Mouse (Mus musculus): ENCODE data around the gene Arhgef3. TPM values are rescaled to one million over a fixed set of nuclear protein-coding genes. Genes with fewer than 3 reads are reported as not detected.
A peak's percentile ranks its signal among the peaks of the same experiment; 100 is the strongest.

Gene Arhgef3
- total RNA-seq, 2 experiments from 2014 or later: 77.1 to 79.5 TPM

DNA sequence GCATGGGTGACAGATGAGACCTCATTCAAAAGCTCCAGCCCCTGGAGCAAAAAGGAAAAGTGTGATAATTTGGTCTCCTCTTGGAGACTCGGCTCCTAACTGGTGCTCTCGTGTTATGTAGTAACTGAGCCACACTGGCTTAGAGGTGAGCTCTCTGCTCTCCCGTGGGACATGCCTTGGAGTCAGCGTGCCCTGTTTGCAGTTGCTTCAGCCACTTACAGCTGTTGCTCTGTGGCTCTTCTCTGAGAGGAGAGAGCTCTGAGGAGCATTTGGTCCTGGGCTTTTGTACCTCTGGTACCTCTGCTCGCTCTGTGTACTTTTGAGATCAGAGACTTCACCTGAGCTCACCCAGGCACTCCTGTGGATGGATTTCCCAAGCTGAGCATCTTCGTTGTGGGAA is 40.4 kb downstream of the Arhgef3 start:
- Histone ChIP-seq H3K4me3 (no peak overlapping the region), H3K27ac (no peak overlapping the region)
- DNase-seq (ENCODE audit: low spot score in 2 of 2): no peak
- TF ChIP-seq CTCF (conservative IDR thresholded peaks at IDR 0.05): no peak

DNA sequence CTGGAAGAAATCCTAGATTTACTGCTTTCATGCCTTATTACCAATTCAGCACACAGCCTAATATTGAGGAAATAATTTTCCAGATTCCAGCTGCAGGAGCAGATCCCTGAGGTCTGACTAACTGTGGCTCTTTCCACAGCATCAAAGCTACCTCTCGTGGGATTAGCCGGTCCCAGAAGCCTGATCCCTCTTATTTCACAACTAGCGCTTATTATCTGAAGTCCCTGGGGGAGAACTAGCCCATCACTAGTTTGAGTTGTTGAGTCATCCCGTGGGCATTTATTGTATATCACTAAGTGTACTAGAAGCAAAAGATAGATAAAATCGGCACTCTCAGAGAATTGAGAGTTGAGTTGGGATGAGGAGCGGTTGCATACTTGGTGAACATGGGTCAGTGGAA is 41.3 kb downstream of the Arhgef3 start:
- Histone ChIP-seq H3K4me3 (no peak overlapping the region), H3K27ac (no peak overlapping the region)
- no peak for DNase-seq (ENCODE audit: low spot score in 2 of 2)
- no peak for TF ChIP-seq CTCF (conservative IDR thresholded peaks at IDR 0.05)

DNA sequence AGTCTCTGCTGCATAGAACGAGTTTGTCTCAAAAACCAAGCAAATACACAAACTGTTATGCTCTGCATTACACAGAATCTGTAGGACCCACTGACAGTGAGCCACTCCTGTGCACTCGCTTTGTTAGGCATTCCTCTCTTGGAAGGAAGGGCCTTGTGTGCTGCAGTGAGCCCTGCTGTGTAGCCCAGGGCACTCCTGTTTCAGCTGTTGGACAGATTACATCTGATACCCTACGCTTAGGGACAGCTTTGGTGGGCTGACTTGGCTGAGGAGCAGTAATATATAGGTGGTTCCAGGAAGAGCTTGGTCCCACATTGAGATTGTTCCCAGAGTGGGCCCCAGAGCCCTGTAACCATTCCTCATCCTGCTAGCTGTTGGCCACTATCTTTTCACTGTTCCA is 43.4 kb downstream of the Arhgef3 start:
- no peak for TF ChIP-seq CTCF (conservative IDR thresholded peaks at IDR 0.05)
- no peak overlapping the region for H3K27ac ChIP-seq
- no peak for DNase-seq (ENCODE audit: low spot score in 2 of 2)

DNA sequence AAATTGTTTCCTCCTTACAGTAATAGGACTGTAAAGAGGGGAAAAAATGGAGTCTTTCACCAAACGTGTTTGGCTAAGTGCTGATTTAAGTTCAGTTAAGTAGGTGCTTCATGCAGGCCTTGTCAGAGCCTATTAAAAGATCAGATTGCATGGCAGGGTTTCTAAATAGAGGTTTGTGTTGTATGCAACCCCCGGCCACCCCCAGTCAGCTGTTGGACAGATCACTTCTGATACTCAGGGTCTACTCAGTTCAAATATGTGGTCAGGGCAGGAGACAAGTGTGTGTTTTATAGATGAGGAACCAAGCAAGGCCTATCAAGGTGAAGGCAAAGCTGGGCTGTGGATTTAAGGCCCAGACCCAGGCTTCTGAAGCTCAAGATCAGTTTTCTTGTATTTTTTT is 44.1 kb downstream of the Arhgef3 start:
- TF ChIP-seq CTCF (conservative IDR thresholded peaks at IDR 0.05): no peak
- no peak for DNase-seq (ENCODE audit: low spot score in 2 of 2)
- Histone ChIP-seq H3K4me3 (no peak overlapping the region), H3K27ac (no peak overlapping the region)

More for the DNA sequence above, 43.4 kb downstream of the Arhgef3 start:
- no peak overlapping the region for H3K4me3 ChIP-seq

DNA sequence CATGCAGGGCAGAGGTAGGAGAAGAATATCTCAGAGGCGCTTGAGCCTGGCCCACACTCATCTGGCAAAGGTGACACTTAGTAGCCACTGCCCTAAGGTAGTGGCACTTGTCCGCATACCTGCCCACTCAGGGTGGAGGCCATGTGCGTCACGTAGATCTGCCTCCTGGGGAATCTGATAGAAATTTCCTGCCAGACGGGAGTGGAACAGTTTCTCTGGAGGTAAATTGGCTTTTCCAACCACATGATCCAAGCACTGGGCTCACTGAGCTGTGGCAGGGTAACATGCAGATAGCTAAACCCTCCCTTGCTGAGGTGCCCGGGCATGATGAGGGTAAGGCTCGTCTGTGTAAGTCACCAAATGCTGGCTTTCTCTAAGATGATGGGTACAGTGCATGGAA is 46.1 kb downstream of the Arhgef3 start:
- TF ChIP-seq CTCF (conservative IDR thresholded peaks at IDR 0.05): no peak
- Histone ChIP-seq H3K27ac (no peak overlapping the region), H3K4me3 (no peak overlapping the region)
- DNase-seq (ENCODE audit: low spot score in 2 of 2): no peak

DNA sequence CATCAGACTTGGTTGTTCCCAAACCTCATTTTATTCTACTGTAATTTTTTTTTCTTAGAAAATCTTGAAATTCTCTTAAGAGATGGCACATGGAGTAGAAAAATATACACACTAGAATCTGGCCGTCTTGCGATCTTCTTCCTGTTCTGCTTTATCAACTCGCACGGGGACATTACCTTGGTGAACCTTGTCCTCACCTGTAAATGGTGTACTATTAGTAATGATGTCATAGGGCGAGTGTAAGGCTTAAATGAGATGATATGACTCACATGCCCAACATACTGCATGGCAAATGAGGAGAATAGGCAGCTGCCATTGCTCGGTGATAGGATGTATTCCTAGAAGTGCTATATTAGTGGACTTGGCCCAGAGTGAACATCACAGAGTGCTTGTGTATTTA is 49.9 kb downstream of the Arhgef3 start:
- H3K4me3 ChIP-seq: no peak overlapping the region
- no peak for DNase-seq (ENCODE audit: low spot score in 2 of 2)
- TF ChIP-seq CTCF (conservative IDR thresholded peaks at IDR 0.05): no peak
- no peak overlapping the region for H3K27ac ChIP-seq

DNA sequence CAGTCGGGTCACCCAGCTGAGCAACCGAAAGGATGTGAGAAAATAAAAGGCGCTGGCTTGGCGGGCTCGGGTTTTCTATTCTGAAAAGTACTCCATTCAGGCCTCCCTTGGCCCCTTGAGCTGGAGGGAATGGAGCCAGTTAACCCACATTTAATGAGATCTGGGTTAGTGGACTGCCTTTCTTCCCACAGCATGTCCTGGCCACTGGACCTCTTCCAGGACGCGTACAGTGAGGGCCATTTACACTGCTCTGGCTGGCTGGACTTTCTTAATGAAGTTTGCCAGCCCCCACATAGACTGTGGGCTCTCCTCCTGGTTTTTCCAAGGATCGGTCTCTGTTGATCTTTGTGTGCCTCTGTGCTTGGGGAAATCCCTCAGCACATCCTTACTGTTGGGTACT is 52.1 kb downstream of the Arhgef3 start:
- Histone ChIP-seq H3K4me3 (no peak overlapping the region), H3K27ac (no peak overlapping the region)
- DNase-seq (ENCODE audit: low spot score in 2 of 2): peak; percentile 44 to 74
- no peak for TF ChIP-seq CTCF (conservative IDR thresholded peaks at IDR 0.05)

DNA sequence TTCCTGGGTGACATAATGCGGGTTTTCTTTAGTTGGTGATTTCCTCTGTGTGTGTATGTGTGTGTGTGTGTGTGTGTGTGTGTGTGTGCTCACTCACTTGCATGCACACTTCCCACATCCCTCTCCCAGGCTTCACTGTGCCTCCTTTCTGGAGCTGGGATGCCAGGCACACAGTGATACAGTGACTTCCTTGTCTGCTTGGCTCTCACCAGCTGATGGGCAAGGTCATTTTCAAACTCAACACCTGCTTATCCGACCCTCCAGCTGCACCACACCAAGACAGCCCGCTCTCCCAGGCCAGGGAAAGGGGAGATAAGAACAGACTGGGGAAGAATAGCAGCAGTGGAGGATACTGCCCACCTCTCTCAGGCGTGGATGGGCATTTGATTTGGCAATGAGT is 52.5 kb downstream of the Arhgef3 start:
- Histone ChIP-seq H3K27ac (no peak overlapping the region), H3K4me3 (no peak overlapping the region)
- TF ChIP-seq CTCF (conservative IDR thresholded peaks at IDR 0.05): no peak
- no peak for DNase-seq (ENCODE audit: low spot score in 2 of 2)

DNA sequence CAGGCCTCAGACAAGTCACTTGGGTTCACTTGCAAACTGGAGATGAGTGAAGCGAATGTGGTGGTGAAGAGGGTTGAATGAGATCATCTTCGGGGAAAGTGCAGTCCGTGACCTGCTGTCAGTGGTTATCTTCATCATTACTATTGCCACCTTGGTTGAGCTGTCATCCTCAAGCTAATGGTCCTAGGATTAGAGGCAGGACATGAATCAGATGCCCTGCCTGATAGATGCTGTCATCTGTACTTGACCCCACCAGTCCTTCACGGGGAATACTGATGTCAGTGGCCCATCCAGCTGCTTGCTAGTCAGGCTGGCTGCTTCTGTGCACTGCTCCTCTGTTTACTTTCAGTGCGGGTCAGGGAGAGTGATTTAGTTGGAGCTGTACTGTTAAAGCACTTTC is 53.7 kb downstream of the Arhgef3 start:
- no peak overlapping the region for H3K27ac ChIP-seq
- TF ChIP-seq CTCF (conservative IDR thresholded peaks at IDR 0.05): no peak

DNA sequence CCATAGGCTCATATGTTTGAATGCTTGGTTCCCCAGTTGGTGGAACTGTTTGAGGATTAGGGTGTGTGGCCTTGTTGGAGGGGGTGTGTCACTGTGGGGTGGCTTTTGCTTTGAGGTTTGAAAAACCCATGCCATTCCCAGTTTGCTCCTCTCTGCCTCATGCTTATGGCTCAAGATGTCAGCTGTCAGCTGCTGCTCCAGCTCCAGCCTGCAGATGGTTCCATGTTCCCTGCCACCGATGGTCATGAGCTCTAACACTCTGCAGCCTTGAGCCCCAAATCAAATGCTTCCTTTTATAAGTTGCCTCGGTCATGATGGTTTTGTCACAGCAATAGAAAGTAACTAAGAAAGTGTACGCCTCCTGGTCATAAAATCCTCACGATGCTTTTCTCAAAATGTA is 54.6 kb downstream of the Arhgef3 start:
- no peak overlapping the region for H3K27ac ChIP-seq
- DNase-seq (ENCODE audit: low spot score in 2 of 2): no peak
- no peak for TF ChIP-seq CTCF (conservative IDR thresholded peaks at IDR 0.05)

More for the DNA sequence above, 53.7 kb downstream of the Arhgef3 start:
- DNase-seq (ENCODE audit: low spot score in 2 of 2): no peak
- H3K4me3 ChIP-seq: no peak overlapping the region

DNA sequence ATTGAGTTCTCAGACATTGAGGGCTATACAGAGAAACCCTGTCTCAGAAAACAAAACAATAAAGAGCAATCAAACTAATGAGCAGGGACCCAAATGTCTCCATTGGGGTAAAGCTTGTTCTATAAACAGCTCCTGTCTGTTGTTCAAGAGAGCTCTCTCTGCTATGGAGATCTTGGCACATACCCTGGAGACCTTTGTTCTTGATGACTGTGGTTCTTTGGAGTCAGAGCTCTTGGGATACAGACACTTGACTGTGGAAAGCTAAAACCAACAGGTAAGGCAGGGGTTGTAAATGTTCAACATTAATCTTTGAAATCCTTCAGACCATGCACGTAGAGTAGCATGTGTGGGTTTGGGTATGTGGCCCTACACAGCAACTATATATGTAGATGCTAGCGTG is 55.7 kb downstream of the Arhgef3 start:
- Histone ChIP-seq H3K4me3 (no peak overlapping the region), H3K27ac (no peak overlapping the region)
- TF ChIP-seq CTCF (conservative IDR thresholded peaks at IDR 0.05): no peak
- no peak for DNase-seq (ENCODE audit: low spot score in 2 of 2)

More for the DNA sequence above, 54.6 kb downstream of the Arhgef3 start:
- no peak overlapping the region for H3K4me3 ChIP-seq

DNA sequence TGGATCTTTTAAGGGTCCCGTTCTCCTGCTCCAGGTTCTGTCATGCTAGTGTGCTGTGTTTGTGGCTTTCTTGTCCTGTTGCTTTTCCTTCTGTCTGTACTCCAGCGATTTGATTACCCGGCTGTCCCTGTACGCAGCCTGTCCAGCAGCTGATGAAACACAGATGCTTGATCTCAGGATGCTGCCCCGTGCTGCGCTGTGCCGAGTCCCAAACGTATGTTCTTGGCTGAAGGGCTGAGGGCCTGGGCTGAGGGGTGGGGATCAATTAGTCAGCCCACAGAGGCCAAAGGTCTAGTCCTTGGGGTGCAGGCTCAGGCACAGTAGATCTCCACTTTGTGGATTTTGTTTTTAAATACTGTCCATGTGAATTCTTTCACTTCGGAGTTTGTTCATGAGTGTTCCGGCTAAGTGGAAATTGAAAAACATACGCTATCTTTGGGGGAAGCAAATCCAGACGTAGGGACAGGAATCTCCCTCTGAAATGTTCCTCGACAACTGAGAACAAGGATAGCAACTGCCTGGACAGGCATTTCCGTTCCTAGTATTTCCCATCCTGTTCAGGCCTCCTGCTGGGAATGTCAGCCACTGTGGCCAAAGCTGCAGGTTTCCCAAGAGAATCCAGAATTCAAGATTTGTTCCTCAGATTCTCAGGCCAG is 56.6 kb downstream of the Arhgef3 start:
- Histone ChIP-seq H3K27ac (no peak overlapping the region), H3K4me3 (no peak overlapping the region)
- TF ChIP-seq CTCF (conservative IDR thresholded peaks at IDR 0.05): no peak
- DNase-seq (ENCODE audit: low spot score in 2 of 2): no peak

DNA sequence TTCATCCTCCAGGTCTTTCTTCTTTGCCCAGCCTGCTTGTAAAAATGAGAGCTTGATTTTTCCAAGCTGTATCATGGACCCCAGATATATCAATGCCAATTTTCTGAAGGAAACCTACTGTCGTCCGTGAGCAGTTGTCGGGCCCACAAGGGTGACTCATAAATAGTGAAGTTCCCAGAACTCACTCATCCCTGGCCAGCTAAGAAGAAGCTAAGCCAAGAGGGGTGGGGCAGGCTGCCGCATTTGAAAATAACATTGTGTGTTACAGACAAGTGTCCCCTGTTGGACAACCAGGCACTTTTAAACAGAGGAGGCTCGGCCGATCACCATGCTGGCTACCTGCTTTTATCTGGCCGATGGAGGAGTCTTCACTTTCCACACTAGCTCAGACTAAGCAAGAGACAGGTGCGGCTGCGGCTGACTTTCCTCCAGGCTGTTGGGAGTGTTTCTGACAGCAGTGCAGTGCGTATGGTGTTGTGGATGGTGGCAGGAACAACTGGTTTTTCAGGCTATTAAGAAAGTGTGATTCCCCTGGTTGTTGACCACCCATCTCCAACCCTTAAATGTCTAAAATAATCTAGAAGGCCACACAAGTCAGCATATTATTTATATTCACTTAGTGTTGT is 58.6 kb downstream of the Arhgef3 start:
- no peak for DNase-seq (ENCODE audit: low spot score in 2 of 2)
- Histone ChIP-seq H3K4me3 (no peak overlapping the region), H3K27ac (no peak overlapping the region)
- TF ChIP-seq CTCF (conservative IDR thresholded peaks at IDR 0.05): no peak

DNA sequence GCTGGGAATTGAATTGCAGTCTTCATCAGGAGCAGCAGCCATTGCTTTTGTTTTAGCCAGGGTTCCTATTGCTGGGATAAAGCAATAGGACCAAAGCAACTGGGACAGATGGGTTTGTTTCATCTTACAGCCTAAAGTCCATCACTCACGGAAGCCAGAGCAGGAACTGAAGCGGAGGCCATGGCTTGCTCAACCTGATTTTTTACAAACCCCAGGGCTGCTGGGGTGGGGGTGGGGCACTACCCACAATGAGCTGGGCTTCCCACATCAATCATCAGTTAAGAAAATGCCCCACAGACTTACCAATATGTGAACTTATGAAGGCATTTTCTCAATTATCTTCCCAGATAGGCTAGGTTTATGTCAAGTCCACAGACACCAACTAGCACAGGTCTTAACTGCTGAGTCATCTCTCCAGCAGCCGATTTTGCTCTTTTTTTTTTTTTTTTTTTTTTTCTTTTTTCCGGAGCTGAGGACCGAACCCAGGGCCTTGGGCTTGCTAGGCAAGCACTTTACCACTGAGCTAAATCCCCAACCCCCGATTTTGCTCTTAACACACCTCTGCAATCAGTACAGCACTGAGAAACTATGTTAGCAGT is 59.6 kb downstream of the Arhgef3 start:
- TF ChIP-seq CTCF (conservative IDR thresholded peaks at IDR 0.05): no peak
- H3K27ac ChIP-seq: no peak overlapping the region
- no peak overlapping the region for H3K4me3 ChIP-seq
- no peak for DNase-seq (ENCODE audit: low spot score in 2 of 2)

All from layer of hippocampus, adult 2 months (tissue).